Mouse (Mus musculus) stomach, embryonic 14.5 days (tissue): ENCODE data around the gene Naaladl1. TPM values are rescaled to one million over a fixed set of nuclear protein-coding genes. Genes with fewer than 3 reads are reported as not detected.

Experiments
- ATAC-seq: fragments of 200-750 bp; cut with Nextera tagmentation; 2 replicates; pipeline ENCODE4 v1.8.0; 2017; ENCODE audit warnings: low read depth, moderate TSS enrichment; ENCODE audit not compliant: insufficient number of reproducible peaks, insufficient read depth, low FRiP score
- H3K27ac ChIP-seq: fragments of 300-500 bp; sonication (generic); 2 replicates; pipeline ENCODE4 v1.5.1; 2014; ENCODE audit warnings: mild to moderate bottlenecking, low read length, moderate library complexity, mixed read lengths
- H3K27me3 ChIP-seq: fragments of 300-500 bp; sonication (generic); 2 replicates; pipeline ENCODE4 v1.6.1; 2014; ENCODE audit warnings: low read length, control low read depth, mixed read lengths; ENCODE audit not compliant: control insufficient read depth, insufficient read depth
- H3K36me3 ChIP-seq: fragments of 300-500 bp; sonication (generic); 2 replicates; pipeline ENCODE4 v1.6.1; 2014; ENCODE audit warnings: mild to moderate bottlenecking, control low read depth, low read length, moderate library complexity, mixed read lengths; ENCODE audit not compliant: control insufficient read depth, insufficient read depth
- H3K4me1 ChIP-seq: fragments of 300-500 bp; sonication (generic); 2 replicates; pipeline ENCODE4 v1.6.1; 2014; ENCODE audit warnings: low read length, control low read depth, mixed read lengths; ENCODE audit not compliant: control insufficient read depth, insufficient read depth
- H3K4me2 ChIP-seq: fragments of 300-500 bp; sonication (generic); replicated peaks from 2 replicates; pipeline ENCODE4 v1.6.1; 2014; ENCODE audit warnings: low read depth, low read length, control low read depth
- H3K4me3 ChIP-seq: fragments of 300-500 bp; sonication (generic); 2 replicates; pipeline ENCODE4 v1.5.1; 2014; ENCODE audit warnings: low read depth, low read length, control low read depth
- H3K9ac ChIP-seq: fragments of 300-500 bp; sonication (generic); replicated peaks from 2 replicates; pipeline ENCODE4 v1.6.1; 2014; ENCODE audit warnings: low read depth, mild to moderate bottlenecking, control low read depth, low read length, moderate library complexity, mixed read lengths
- H3K9me3 ChIP-seq: fragments of 300-500 bp; sonication (generic); 2 replicates; pipeline ENCODE4 v1.6.1; 2016; ENCODE audit warnings: low read depth, low read length, control low read depth; ENCODE audit not compliant: control insufficient read depth
- WGBS: fragments of 180-500 bp; shearing (Covaris S2); extraction: QIAGEN DNeasy Blood & Tissue Kit; methylation state at CpG from one replicate; pipeline ENCODE4 v1.1.7; 2014; 5-methylcytosine and 5-hydroxymethylcytosine counted together
- polyA plus RNA-seq: library from polyadenylated mRNA; unstranded; fragments of >200 nt; fragmentation: Nextera tagmentation; extraction: Ambion mirVana; gene quantifications from 2 replicates; pipeline ENCODE4 v1.2.1, GENCODE M21; 2014

Gene Naaladl1
- polyA plus RNA-seq, 1 experiment from 2014 or later = 0.54 TPM

DNA sequence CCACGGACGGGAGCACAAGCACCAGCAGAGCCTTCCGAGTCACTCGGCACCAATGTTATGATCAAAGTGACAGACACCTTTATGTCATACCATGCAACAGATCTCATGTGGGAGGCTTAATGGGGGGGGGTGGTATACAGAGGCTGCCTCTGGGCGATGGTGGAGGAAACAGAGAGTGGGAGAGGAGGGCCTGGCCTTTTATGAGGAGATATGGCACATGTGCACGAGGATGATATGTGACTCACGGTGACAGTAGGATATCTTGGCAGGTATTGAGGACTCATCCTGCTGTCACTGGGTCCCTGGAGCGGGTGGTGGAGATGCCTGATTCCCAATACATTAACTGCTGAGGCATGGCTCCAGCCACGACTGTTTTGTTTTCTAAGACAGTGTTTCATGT, 49.6 kb downstream of the Naaladl1 start:
- H3K4me3 ChIP-seq = no peak overlapping the region
- no peak overlapping the region for H3K27ac ChIP-seq
- H3K4me1 ChIP-seq = no peaks in the 10 kb centered on the region
- no peaks in the 10 kb centered on the region for H3K36me3 ChIP-seq
- no peak overlapping the region for H3K4me2 ChIP-seq
- WGBS = 84% methylated on average over 9 of the region's 9 CpGs
- H3K9me3 ChIP-seq = no peaks in the 10 kb centered on the region
- ATAC-seq = no peak
- no peaks in the 10 kb centered on the region for H3K27me3 ChIP-seq
- H3K9ac ChIP-seq = no peak overlapping the region

- ATAC-seq = no peak
- Histone ChIP-seq H3K4me3 (no peak overlapping the region), H3K9me3 (no peaks in the 10 kb centered on the region), H3K4me1 (no peaks in the 10 kb centered on the region), H3K27ac (no peak overlapping the region), H3K9ac (no peak overlapping the region), H3K36me3 (no peaks in the 10 kb centered on the region), H3K4me2 (no peak overlapping the region), H3K27me3 (no peaks in the 10 kb centered on the region)
- WGBS = 66% methylated on average over 8 of the region's 8 CpGs
These were observed 50.8 kb downstream of the Naaladl1 start for GRCm38 (mm10) chr19:6156372-6156771.

GRCm38 (mm10) chr19:6157220-6157619, 51.6 kb downstream of the Naaladl1 start:
- Histone ChIP-seq H3K4me2 (no peak overlapping the region), H3K36me3 (no peaks in the 10 kb centered on the region), H3K4me1 (no peaks in the 10 kb centered on the region), H3K27ac (no peak overlapping the region), H3K4me3 (no peak overlapping the region), H3K9ac (no peak overlapping the region), H3K9me3 (no peaks in the 10 kb centered on the region), H3K27me3 (no peaks in the 10 kb centered on the region)
- 70% methylated on average over 6 of the region's 6 CpGs for WGBS
- no peak for ATAC-seq

GRCm38 (mm10) chr19:6163872-6164547, 58.4 kb downstream of the Naaladl1 start:
- Histone ChIP-seq H3K9ac (no peak overlapping the region), H3K4me1 (0 out of 2 replicates have a peak, but pooled peaks cover 2% of the 10 kb centered on the region), H3K27ac (no peak overlapping the region), H3K4me3 (no peak overlapping the region), H3K27me3 (no peaks in the 10 kb centered on the region), H3K36me3 (no peaks in the 10 kb centered on the region), H3K9me3 (no peaks in the 10 kb centered on the region), H3K4me2 (no peak overlapping the region)
- WGBS = 63% methylated on average over 10 of the region's 10 CpGs
- ATAC-seq = no peak

Other genes starting within 250 kb of the Naaladl1 start
- 18.3 and 18.6 TPM in 2 replicates for gene Frmd8, start 230.5 kb upstream of the Naaladl1 start, polyA plus RNA-seq
- 1.8 and 2.8 TPM in 2 replicates for gene Slc25a45, start 228.0 kb upstream of the Naaladl1 start, polyA plus RNA-seq
- 3.1 and 3.2 TPM in 2 replicates for gene Tigd3, start 211.6 kb upstream of the Naaladl1 start, polyA plus RNA-seq
- gene Dpf2, start 192.8 kb upstream of the Naaladl1 start, polyA plus RNA-seq = 132 and 148 TPM in 2 replicates
- 7.3 and 7.4 TPM in 2 replicates for gene Cdc42ep2, start 181.0 kb upstream of the Naaladl1 start, polyA plus RNA-seq
- gene Pola2, start 141.6 kb upstream of the Naaladl1 start, polyA plus RNA-seq = 68.9 and 73.2 TPM in 2 replicates
- gene Slc22a20, start 119.6 kb upstream of the Naaladl1 start, polyA plus RNA-seq = not detected in 2 replicates
- 16.1 and 16.6 TPM in 2 replicates for gene Capn1, start 89.9 kb upstream of the Naaladl1 start, polyA plus RNA-seq
- 24.8 and 27.5 TPM in 2 replicates for gene Syvn1, start 59.2 kb upstream of the Naaladl1 start, polyA plus RNA-seq
- gene Mrpl49, start 48.0 kb upstream of the Naaladl1 start, polyA plus RNA-seq = 75.5 and 77.4 TPM in 2 replicates
- 902 and 945 TPM in 2 replicates for gene Fau, start 47.9 kb upstream of the Naaladl1 start, polyA plus RNA-seq
- gene Znhit2, start 44.6 kb upstream of the Naaladl1 start, polyA plus RNA-seq = 27.6 and 30.8 TPM in 2 replicates
- gene Tm7sf2, start 37.4 kb upstream of the Naaladl1 start, polyA plus RNA-seq = 24.8 and 24.9 TPM in 2 replicates
- gene Vps51, start 28.6 kb upstream of the Naaladl1 start, polyA plus RNA-seq = 60.1 and 66.7 TPM in 2 replicates
- gene Tmem262, start 25.7 kb upstream of the Naaladl1 start, polyA plus RNA-seq = not detected in 2 replicates
- gene Gm28374, start 23.5 kb upstream of the Naaladl1 start, polyA plus RNA-seq = 1.0 and 2.1 TPM in 2 replicates
- 77.7 and 81.6 TPM in 2 replicates for gene Zfpl1, start 20.8 kb upstream of the Naaladl1 start, polyA plus RNA-seq
- gene Cdca5, start 20.8 kb upstream of the Naaladl1 start, polyA plus RNA-seq = 37.2 and 39.0 TPM in 2 replicates
- gene AC131692.1, start 11.4 kb upstream of the Naaladl1 start, polyA plus RNA-seq = 0.42 and 0.62 TPM in 2 replicates
- 45.4 and 47.9 TPM in 2 replicates for gene Sac3d1, start 12.9 kb downstream of the Naaladl1 start, polyA plus RNA-seq
- 27.6 and 30.6 TPM in 2 replicates for gene Snx15, start 22.5 kb downstream of the Naaladl1 start, polyA plus RNA-seq
- gene Batf2, start 35.2 kb downstream of the Naaladl1 start, polyA plus RNA-seq = 0.23 and 0.34 TPM in 2 replicates
- gene Arl2, start 35.8 kb downstream of the Naaladl1 start, polyA plus RNA-seq = 101 and 107 TPM in 2 replicates
- not detected in 2 replicates for gene Majin, start 78.6 kb downstream of the Naaladl1 start, polyA plus RNA-seq
- 0.90 TPM in 1 of 2 replicates, not detected in the other for gene Gpha2, start 120.6 kb downstream of the Naaladl1 start, polyA plus RNA-seq
- gene Ppp2r5b, start 130.1 kb downstream of the Naaladl1 start, polyA plus RNA-seq = 22.1 and 23.5 TPM in 2 replicates
- gene Atg2a, start 135.9 kb downstream of the Naaladl1 start, polyA plus RNA-seq = 9.2 and 10.4 TPM in 2 replicates
- gene Ehd1, start 170.9 kb downstream of the Naaladl1 start, polyA plus RNA-seq = 44.9 and 46.2 TPM in 2 replicates
- gene Cdc42bpg, start 200.7 kb downstream of the Naaladl1 start, polyA plus RNA-seq = 2.2 and 2.3 TPM in 2 replicates
- gene Men1, start 229.2 kb downstream of the Naaladl1 start, polyA plus RNA-seq = 40.0 and 41.3 TPM in 2 replicates
- gene Map4k2, start 235.4 kb downstream of the Naaladl1 start, polyA plus RNA-seq = 10.0 TPM in 2 replicates